Mouse (Mus musculus): Measurements from ENCODE around the gene Slc22a1. TPM values are rescaled to one million over a fixed set of nuclear protein-coding genes. Genes with fewer than 3 reads are reported as not detected.

The Slc22a1 gene
- not detected for total RNA-seq (2021)
- long read RNA-seq, experiment 1, result 0 reads
- long read RNA-seq, experiment 2, result 0 reads

- no peak for DNase-seq (ENCODE audit: low spot score in 2 of 2)
Observed at GRCm38 (mm10) chr17:12675646-12676045, at the start of gene Slc22a1. TSS of gene Slc22a1 (minus strand) at chr17:12675829.

DNA sequence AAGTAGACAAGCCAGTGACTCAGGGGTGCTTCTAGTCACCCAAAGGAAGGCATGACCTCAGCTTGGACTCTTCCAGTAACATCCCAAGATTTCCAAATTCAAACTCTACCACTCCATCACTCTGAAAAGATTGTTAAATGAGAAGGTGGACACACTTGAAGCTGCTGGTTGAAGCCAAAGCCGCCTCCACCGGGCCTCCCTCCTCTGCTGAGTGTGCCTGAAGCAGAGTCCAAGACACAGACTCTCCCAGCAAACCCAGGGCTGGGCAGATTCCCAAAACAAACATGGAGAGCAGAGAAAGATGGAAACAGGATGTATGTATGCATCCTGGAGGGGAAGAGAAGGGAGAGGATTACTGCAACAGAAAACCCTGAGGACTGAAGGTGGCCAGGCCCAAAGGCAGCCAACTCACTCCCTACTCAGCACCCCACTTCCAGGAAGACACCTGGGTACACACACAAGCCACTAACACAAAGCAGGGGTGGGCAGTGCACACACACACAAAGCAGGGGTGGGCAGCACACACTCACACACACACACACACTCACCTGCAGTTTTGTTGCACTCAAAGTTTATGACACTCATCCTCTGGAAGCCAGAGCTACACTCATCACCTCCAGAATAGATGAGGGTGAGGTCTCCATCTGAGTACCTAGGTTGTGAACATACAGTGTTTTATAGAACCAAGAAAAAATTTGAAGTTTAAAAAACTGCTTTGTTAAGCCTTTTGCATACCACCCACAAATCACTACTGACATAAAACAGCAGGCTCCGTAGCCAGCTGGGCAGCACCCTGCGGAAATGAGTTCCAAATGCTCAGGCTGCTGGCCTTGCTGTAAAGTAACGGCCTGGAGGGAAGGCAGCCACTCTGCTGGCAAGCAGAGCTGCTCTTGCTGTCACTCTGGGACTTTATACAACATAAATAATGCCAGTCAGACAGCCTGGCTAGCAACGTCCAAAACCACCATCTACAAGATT lies 49.4 kb upstream of the Slc22a1 start:
- peak; percentile 38 to 68 for DNase-seq (ENCODE audit: low spot score in 2 of 2)

DNA sequence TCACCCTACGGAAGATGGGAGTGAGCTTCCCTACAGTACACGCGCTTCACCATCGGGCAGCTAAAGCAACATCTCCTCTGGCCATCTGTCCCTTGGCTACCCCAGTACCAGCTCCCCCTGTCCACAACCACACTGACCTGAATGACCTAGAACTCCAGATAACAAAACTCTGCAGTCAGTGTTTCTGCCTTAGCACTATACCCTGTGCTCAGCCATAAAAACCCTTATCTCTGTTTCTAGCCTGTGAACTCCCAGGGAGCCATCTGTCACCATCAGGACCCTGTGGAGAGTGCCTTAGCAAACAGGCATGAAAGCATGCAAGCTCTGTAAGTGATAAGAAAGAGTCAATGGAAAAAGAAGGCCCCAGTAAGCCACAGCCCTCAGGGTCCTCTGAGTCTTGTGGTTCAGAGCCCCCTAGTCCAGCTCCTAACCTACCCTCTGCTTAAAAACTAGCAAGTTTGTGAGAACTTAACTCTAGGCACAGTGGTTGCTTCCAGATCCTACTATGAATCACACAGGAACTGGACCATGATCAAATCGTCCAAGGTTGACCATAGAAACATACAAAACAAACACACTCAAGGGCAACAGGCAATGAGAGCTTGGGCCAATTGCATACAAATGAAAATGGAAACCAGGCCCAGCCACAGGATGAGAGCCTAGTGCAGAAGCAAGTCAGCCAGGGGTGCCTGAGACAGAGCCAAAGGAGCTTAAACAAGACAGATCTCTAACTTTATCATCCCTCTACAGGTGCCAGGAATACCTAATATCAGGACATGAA lies 48.5 kb upstream of the Slc22a1 start:
- peak in 1 of 2 experiments; percentile 48 for DNase-seq (ENCODE audit: low spot score in 2 of 2)

DNA sequence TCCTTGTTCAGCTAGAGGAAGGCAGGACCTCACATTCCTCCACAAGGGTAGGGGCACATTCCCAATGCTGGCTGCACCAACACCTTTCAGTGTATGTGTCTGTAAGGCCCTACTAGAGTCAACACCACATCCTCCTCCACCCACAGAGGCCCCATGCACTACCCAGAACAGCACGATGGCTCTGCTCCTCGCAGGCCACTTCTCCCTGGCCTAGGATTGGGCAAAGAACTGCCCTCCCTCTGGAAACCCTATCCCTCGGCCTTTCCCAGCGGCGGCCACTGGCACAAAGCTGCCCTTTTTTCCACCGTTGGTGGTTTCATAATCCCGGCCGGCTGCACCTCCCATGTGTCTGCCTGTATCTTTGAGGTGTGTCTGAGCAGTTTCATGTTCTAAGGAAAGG lies 47.0 kb upstream of the Slc22a1 start:
- peak in 1 of 2 experiments; percentile 46 for DNase-seq (ENCODE audit: low spot score in 2 of 2)

GRCm38 (mm10) chr17:12721118-12721886 lies 45.7 kb upstream of the Slc22a1 start:
- DNase-seq (ENCODE audit: low spot score in 2 of 2), result no peak

DNA sequence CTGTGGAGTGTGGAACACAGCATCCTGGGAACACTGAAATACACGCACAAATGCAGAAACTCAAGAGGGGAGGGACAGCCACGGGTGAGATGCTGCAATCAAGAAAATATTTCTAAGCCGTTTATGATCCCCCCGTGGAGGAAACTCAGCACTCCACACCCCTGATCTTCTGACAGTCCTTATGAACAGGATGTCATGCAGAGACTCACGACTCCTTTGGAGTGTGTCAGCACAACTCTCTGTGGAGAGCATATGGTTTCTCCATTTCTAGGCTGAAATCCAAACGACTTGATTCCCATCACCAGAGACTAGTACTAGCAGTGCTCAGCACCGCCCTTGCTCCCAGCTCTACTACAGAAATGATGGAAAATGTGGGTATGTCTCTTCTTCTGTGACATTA lies 42.6 kb upstream of the Slc22a1 start:
- no peak for DNase-seq (ENCODE audit: low spot score in 2 of 2)

DNA sequence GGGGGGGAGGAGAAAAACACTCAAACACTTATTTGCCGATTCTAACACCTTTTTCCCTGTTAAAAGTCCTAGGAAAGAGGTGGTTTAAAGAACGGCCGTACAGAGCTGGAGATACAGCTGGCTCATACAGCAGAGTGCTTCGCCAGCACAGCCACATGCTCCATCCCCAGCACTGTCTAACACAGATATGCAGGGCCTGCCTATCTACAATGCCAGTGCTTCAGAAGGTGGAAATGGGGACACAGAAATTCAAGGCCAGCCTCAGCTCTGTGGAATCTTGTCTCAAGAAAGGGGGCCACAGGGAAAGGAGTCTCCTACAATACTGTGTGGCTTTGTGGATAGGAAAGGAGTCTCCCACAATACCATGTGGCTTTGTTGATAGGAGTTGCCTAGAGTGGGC lies 41.8 kb upstream of the Slc22a1 start:
- no peak for DNase-seq (ENCODE audit: low spot score in 2 of 2)

- no peak for DNase-seq (ENCODE audit: low spot score in 2 of 2)
Observed at GRCm38 (mm10) chr17:12715032-12715431, 39.4 kb upstream of the Slc22a1 start.

- no peak for DNase-seq (ENCODE audit: low spot score in 2 of 2)
Observed at GRCm38 (mm10) chr17:12714080-12714561, 38.5 kb upstream of the Slc22a1 start.

DNA sequence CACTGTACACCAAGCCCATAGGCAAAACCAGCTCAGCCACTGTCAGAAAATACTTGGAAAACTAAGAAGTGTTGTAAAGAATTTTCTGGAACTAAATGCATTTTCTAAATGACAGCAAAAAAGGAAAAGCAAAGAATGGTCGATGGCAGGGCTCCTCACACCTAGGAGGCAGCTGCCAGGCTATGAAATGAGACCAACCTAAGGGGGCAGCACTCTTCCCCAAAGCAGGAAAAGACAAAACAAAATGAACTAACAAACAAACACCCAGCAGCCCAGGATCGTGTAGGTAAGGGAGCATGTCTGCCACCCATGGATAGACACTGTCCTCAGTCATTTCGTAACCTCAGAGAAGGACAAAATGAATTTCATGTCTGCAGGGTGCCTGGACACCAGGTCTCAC lies 37.4 kb upstream of the Slc22a1 start:
- DNase-seq (ENCODE audit: low spot score in 2 of 2), result no peak

DNA sequence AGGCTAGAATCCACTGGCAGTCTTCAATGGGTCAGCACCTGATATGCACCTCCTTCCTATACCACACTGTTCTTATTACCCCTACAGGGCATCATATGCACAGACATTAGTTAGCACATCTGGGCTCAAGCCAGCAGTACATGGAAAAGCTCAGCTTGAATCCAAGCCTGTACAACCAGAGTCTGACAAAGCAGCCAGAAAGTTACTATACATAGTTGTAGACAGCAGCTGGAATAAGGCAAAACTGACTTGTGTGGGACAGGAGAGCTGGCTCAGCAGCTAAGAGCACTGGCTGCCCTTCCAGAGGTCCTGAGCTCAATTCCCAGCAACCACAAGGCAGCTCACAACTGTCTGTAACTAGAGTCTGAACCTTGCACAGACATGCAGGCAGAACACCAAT lies 36.6 kb upstream of the Slc22a1 start:
- no peak for DNase-seq (ENCODE audit: low spot score in 2 of 2)

DNA sequence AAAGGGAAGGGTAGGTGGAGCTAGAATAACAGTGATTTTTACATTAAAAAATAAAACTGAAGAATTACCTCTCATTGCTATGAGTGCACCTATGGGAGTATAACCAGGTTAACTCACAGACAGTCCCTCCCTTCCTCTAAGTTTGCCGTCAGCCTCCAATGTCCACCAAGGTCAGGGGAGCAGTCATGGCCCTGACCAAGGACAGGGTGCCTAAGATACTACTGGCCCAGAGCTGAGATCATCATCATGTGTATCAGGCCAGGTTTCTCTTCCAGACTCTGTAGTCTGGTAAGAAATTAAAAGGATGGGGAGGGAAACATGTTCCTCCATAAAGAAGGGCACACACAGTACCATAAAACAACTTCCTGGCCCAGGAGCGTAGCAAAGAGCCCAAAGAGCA lies 35.3 kb upstream of the Slc22a1 start:
- DNase-seq (ENCODE audit: low spot score in 2 of 2), result no peak

- DNase-seq (ENCODE audit: low spot score in 2 of 2), result no peak
Observed at GRCm38 (mm10) chr17:12710050-12710780, 34.6 kb upstream of the Slc22a1 start.

DNA sequence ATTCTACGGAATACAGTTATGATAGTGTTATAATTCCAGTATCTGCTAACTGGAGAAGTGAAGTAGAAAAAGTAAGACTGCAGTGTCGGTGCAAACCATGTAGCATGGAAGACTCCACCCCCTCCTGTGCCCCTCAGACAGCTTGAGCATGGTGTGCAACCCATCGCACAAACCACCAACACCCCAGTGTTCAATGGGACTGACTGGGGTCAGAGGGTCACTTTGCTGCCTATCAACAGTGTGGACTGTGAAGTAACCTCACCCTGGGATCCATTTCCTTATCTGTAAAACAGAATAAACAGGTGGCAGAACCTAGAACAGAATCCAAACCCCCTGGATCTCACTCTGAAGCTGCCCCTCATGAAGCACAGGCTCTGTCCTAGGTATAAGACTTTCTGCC lies 32.8 kb upstream of the Slc22a1 start:
- no peak for DNase-seq (ENCODE audit: low spot score in 2 of 2)

- DNase-seq (ENCODE audit: low spot score in 2 of 2), result no peak
Observed at GRCm38 (mm10) chr17:12706590-12707049, 31.0 kb upstream of the Slc22a1 start.

GRCm38 (mm10) chr17:12702901-12703300 lies 27.3 kb upstream of the Slc22a1 start:
- DNase-seq (ENCODE audit: low spot score in 2 of 2), result no peak

DNA sequence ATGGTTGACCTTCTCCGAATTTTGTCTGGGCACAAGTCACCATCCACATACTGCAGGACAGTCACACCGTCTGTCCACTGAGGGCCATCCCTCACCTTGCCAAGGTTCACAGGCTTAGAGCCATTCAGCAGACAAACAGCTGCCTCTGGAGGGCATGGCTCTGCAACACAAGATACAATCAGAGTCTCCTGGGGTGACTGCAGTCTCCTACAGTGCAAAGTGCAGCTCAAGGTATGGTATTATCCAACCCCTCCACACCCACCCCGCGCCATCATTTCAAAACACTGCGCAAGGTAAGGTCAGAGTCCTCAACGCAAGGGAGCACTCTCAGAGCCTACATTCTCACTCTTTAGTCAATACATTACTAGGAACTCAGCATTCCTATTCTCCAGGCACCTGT lies 24.7 kb upstream of the Slc22a1 start:
- DNase-seq (ENCODE audit: low spot score in 2 of 2), result no peak

- DNase-seq (ENCODE audit: low spot score in 2 of 2), result no peak
Observed at GRCm38 (mm10) chr17:12691899-12692298, 16.3 kb upstream of the Slc22a1 start.

GRCm38 (mm10) chr17:12689537-12689936 lies 13.9 kb upstream of the Slc22a1 start:
- no peak for DNase-seq (ENCODE audit: low spot score in 2 of 2)

DNA sequence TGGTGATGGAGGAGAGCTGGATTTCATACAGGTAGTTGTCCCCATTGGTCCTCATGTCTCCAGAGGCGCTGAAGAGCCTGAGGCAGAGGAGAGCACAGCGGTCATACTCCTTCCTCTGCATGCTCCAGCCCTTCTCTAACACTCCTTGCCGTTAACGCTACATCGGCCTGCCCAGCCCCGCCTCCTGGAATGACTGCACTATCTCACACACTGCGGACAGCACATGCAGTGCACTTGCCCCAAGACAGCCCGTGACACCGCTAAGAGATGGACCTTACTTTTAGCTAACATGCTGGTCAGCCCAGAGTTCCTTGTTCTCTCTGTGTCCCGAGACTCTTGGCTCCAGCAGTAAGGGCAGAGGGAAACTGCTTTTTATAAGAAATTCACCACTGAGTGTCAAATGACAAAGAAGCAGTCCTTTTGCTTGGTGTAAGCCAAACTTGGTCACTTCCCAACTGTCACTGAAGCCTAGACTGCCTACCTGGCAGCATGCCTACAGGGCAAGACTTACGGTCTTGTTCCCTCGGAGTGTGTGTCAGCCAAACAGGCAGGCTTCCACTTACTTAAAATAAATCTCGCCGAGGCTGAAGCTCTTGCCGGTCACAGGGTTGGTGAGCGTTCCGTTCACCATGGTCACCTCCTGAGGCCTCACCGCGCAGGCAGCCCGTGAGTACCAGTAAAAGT lies 12.9 kb upstream of the Slc22a1 start:
- DNase-seq (ENCODE audit: low spot score in 2 of 2), result peak in 1 of 2 experiments; percentile 41
